Mouse (Mus musculus): ENCODE data around the gene C1qtnf9.

C1qtnf9 gene

GRCm38 (mm10) chr14:60749880-60750279, 18.1 kb upstream of the C1qtnf9 start:
- intact Hi-C loops (cut with DNase I), result no loop called here

GRCm38 (mm10) chr14:60751581-60751980, 16.4 kb upstream of the C1qtnf9 start:
- intact Hi-C loops (cut with DNase I), result no loop called here

DNA sequence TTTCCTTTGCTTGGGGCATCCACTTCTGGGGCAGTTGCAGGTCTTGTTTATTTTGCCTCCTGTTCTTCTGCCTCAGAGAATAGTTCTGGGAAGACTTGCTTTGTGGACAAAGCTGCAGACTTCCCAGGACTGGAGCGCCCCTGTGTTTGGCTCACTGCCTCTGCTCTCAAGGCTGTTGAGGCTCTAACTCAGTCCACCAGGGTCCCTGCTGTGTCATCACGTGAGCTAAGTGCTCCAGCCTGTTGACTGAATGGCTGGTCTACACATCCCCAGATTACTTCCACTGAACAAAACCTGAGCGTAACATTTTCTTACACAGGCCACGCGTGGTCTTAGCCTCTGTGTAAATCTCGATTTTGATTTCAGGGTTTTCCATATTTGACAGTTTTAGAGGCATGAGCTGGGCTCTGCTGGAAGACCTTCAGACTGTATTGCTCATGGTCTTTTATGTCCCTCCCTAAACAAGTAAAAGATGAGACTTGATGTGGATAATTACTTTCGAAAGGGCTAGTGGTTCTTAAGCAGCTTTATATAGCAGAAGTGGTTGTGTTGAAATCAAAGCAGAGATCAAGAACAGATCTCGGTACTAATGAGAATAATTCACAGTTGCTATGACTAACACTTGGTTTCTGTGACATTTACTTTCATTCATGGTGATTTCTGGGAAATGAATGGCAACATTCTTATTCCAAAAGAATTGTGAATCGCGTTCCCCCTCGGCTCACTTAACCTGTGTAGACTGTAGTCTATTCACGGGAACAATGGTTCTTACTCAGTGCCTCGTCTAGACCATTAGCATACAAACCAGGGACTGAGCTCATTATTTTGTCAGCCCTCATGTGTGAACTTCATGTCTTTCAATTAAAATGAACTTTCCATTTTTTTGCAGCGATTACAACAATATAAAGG, 14.8 kb upstream of the C1qtnf9 start:
- intact Hi-C loops (cut with DNase I), result no loop called here

DNA sequence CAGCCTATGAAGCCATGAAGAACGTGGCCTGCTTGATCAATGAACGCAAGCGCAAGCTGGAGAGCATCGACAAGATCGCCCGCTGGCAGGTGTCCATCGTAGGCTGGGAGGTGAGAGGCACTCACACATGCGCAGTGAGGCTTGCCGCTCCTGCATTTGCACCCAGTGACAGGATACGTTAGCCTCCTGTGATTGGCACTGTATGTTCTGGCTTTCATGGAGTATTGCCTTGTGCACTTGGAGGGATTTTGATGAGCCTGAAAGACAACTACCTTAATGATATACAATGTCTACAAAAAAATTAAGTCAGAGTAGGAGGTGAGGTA, 14.2 kb upstream of the C1qtnf9 start:
- intact Hi-C loops (cut with DNase I), result no loop called here

GRCm38 (mm10) chr14:60754656-60755055, 13.3 kb upstream of the C1qtnf9 start:
- intact Hi-C loops (cut with DNase I), result no loop called here

DNA sequence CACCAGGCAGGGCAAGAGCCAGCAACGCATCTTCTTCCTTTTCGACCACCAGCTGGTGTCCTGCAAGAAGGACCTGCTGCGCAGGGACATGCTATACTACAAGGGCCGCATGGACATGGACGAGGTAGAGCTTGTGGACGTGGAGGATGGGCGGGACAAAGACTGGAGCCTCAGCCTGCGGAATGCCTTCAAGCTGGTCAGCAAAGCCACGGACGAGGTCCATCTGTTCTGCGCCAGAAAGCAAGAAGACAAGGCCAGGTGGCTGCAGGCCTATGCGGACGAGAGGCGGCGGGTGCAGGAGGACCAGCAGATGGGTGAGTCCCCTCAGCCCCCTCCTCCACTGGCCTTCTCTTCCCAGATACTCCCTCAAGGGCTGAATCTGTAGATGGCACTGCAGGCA, 11.7 kb upstream of the C1qtnf9 start:
- intact Hi-C loops (cut with DNase I), result no loop called here

DNA sequence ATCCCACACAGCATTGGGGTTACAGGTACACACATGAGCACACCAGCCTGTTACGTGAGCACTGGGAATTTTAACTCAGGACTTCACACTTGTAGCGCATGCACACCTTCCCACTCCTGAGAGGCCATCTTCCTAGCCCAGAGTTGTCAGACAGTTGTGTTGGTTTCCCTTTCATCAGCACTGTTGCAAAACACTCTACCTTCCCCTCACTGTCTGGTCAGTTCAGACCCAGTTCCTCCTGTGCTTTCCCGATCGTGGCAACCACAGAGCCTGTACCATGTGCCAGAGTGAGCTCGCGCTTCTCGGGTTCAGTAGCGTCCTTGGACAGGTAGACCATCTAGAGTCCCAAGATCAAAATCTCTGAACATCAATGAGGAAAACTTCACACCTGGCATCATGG, 10.7 kb upstream of the C1qtnf9 start:
- intact Hi-C loops (cut with DNase I), result no loop called here

- intact Hi-C loops (cut with DNase I), result no loop called here
These were observed 10.2 kb upstream of the C1qtnf9 start for GRCm38 (mm10) chr14:60757722-60758121.

DNA sequence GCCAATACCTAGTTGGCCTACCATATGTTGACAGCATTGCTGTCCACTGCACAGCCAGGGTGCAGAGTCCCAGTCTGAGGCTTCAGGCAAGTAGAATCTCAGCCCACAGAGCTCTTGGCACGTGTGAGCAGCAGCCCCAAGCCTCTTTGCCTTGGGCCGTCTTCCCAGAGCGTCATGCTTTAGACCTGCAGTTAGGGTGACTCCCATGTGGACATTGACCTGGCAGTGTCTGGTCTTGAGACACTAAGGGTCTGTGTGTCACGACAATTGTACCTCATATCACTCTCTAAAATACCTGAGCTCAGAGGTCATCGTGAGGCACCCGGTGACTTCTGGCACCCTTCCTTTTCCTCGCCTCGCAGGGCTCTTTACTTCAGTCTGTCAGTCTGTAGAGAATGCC, 8.8 kb upstream of the C1qtnf9 start:
- intact Hi-C loops (cut with DNase I), result no loop called here

- intact Hi-C loops (cut with DNase I), result no loop called here
These were observed 6.1 kb upstream of the C1qtnf9 start for GRCm38 (mm10) chr14:60761801-60762200.

GRCm38 (mm10) chr14:60762754-60763153, 5.2 kb upstream of the C1qtnf9 start:
- intact Hi-C loops (cut with DNase I), result no loop called here

GRCm38 (mm10) chr14:60763746-60764145, 4.2 kb upstream of the C1qtnf9 start:
- intact Hi-C loops (cut with DNase I), result no loop called here

DNA sequence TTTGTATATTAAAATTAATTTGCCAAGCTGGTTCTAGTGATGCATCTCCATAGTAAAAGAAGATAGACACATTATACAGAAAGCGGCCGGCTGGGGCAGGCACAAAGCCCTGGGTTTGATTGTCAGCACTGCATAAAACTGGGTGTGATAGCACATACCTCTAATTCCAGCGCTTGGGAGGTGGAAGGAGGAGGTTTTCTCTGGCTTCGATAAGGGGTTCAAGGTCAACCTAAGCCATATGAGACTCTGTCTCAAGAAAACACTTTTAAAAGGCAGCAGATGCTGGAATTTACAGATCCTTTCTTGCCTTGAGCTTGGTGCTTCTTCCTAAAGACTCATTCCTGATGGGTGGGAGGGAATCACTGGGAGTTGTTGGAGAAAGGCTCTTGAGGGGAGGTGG, 3.4 kb upstream of the C1qtnf9 start:
- intact Hi-C loops (cut with DNase I), result no loop called here

DNA sequence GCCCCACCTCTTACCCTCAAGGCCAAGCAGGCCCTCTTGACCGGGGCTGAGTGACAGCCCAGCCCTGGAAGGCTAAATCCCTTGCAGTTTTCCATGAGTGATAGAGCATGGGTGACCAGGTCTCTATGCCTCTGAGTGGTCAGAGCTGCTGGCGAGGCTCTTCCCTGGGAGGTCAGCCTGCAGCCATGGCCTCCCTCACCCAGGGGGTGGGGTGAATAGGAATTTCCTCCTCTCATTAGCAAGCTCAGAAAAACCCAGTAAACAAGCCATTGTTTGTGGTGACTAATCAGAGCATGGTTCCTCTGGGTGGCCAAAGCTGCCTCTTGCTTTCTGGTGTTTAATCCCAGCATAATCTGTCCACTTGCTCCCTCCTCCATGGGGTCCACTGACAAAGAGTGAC, 2.9 kb upstream of the C1qtnf9 start:
- intact Hi-C loops (cut with DNase I), result loop anchor here (5.0 kb wide), 1 partner anchor 48 kb away; no protein-coding TSS in a partner anchor

DNA sequence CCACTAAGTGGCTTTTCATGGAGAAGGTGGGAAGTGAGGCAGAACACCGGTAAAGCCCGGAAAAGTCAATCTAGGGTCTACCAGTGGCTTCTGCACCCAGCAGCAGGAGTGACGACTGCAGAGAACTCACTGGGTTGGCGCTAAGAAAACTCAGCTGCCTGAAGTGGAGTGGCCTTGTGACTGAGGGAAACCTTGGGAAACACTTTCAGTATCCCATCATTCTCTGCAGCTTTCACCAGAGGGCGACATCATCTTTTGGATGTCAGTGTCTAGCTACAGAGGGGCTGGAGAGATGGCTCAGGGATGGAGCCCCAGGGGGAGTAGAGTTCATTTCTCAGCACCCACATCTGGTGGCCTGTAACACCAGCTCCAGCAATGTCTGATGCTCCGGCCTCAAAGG, 1.4 kb downstream of the C1qtnf9 start:
- intact Hi-C loops (cut with DNase I), result loop anchor here (5.0 kb wide), 1 partner anchor 52 kb away; no protein-coding TSS in a partner anchor

- intact Hi-C loops (cut with DNase I), result loop anchor here (5.0 kb wide), 1 partner anchor 253 kb away; no protein-coding TSS in a partner anchor
These were observed 2.7 kb downstream of the C1qtnf9 start for GRCm38 (mm10) chr14:60770594-60770993.

GRCm38 (mm10) chr14:60771057-60771456, 3.1 kb downstream of the C1qtnf9 start:
- intact Hi-C loops (cut with DNase I), result loop anchor here (5.0 kb wide), 1 partner anchor 254 kb away; no protein-coding TSS in a partner anchor

- intact Hi-C loops (cut with DNase I), result loop anchor here (5.0 kb wide), 1 partner anchor 256 kb away; no protein-coding TSS in a partner anchor
These were observed 5.5 kb downstream of the C1qtnf9 start for GRCm38 (mm10) chr14:60773476-60773875.

DNA sequence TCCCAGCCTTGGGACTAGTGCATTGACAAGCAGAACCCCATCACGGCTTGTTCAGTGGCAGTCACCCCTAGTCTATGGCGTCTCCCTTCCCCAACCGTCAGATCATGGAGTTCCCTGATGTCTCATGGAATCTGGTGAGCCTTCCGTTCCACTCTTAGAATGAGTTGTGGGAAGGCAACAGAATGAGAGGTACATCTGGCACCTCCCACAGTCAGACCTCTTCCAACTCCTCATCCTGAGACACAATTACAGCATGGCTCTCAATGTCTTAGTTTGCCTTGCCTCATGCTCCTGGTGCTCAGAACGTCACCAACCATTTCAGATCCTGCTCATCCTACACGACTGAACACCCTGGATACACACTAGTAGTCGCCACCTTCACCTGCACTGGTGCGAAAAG, 8.6 kb downstream of the C1qtnf9 start:
- intact Hi-C loops (cut with DNase I), result no loop called here

GRCm38 (mm10) chr14:60777485-60777919, 9.6 kb downstream of the C1qtnf9 start:
- intact Hi-C loops (cut with DNase I), result no loop called here

DNA sequence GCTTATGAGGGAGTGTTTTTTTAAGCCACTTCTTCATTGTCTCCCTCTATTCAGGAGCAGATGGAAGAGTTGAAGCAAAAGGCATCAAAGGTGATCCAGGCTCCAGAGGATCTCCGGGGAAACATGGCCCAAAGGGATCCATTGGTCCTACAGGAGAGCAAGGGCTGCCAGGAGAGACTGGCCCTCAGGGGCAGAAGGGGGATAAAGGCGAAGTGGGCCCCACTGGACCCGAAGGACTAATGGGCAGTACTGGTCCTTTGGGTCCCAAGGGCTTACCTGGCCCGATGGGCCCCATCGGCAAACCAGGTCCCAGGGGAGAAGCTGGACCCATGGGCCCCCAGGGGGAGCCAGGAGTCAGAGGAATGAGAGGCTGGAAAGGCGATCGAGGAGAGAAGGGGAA, 11.3 kb downstream of the C1qtnf9 start:
- intact Hi-C loops (cut with DNase I), result no loop called here

DNA sequence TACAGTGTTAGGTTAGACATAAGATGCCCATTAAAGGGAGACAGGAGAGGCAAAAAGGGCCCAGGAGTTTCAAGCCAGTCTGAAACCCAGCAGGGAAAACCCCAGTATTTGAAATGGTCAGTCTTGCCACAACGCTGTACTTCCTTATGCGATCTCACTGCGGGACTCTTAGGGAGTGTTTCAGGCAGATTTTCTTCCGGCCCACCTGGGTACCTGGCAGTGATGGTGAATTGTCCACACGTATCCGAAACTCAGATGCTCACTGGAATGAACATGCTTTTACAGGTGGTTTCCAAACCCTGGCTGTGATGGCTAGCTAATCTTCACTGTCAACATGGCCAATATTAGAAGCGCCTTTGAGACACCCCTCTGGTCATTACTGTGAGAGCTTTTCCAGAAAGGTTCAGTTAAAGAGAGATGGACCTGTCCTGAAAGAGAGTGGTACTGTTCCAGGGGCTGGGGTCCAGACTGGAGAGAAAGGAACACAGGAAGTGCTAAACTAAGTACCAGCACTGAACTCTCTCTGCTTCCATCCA, 14.3 kb downstream of the C1qtnf9 start:
- intact Hi-C loops (cut with DNase I), result no loop called here

DNA sequence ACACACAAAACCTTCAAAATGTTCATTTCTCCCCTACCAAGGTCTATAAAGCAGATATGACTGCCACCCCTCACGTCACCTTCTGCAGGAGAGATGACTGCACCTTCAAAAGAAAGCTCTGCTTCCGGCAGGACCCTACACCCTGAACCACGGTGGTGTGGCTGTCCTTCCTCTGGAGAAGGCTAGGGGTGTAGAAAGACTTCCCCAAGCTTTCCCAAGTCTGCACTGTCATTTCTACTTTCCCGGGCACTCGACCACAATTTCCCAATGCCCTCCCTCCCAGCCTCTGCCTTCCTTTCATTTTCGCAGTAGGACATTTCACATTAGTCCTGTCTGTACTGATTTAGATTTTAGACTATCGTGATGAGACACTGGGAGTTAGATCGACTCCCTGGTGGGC, 15.3 kb downstream of the C1qtnf9 start:
- intact Hi-C loops (cut with DNase I), result no loop called here
